Mouse (Mus musculus) stomach, embryonic 14.5 days (tissue): ENCODE results near the gene Dnah3. TPM values are rescaled to one million over a fixed set of nuclear protein-coding genes. Genes with fewer than 3 reads are reported as not detected.

Experiments used
- ATAC-seq: fragments of 200-750 bp; cut with Nextera tagmentation; 2 replicates; pipeline ENCODE4 v1.8.0; 2017; ENCODE audit warnings: low read depth, moderate TSS enrichment; ENCODE audit not compliant: insufficient number of reproducible peaks, insufficient read depth, low FRiP score
- H3K27ac ChIP-seq: fragments of 300-500 bp; sonication (generic); 2 replicates; pipeline ENCODE4 v1.5.1; 2014; ENCODE audit warnings: mild to moderate bottlenecking, low read length, moderate library complexity, mixed read lengths
- H3K27me3 ChIP-seq: fragments of 300-500 bp; sonication (generic); 2 replicates; pipeline ENCODE4 v1.6.1; 2014; ENCODE audit warnings: low read length, control low read depth, mixed read lengths; ENCODE audit not compliant: control insufficient read depth, insufficient read depth
- H3K36me3 ChIP-seq: fragments of 300-500 bp; sonication (generic); 2 replicates; pipeline ENCODE4 v1.6.1; 2014; ENCODE audit warnings: mild to moderate bottlenecking, control low read depth, low read length, moderate library complexity, mixed read lengths; ENCODE audit not compliant: control insufficient read depth, insufficient read depth
- H3K4me1 ChIP-seq: fragments of 300-500 bp; sonication (generic); 2 replicates; pipeline ENCODE4 v1.6.1; 2014; ENCODE audit warnings: low read length, control low read depth, mixed read lengths; ENCODE audit not compliant: control insufficient read depth, insufficient read depth
- H3K4me2 ChIP-seq: fragments of 300-500 bp; sonication (generic); replicated peaks from 2 replicates; pipeline ENCODE4 v1.6.1; 2014; ENCODE audit warnings: low read depth, low read length, control low read depth
- H3K4me3 ChIP-seq: fragments of 300-500 bp; sonication (generic); 2 replicates; pipeline ENCODE4 v1.5.1; 2014; ENCODE audit warnings: low read depth, low read length, control low read depth
- H3K9ac ChIP-seq: fragments of 300-500 bp; sonication (generic); replicated peaks from 2 replicates; pipeline ENCODE4 v1.6.1; 2014; ENCODE audit warnings: low read depth, mild to moderate bottlenecking, control low read depth, low read length, moderate library complexity, mixed read lengths
- H3K9me3 ChIP-seq: fragments of 300-500 bp; sonication (generic); 2 replicates; pipeline ENCODE4 v1.6.1; 2016; ENCODE audit warnings: low read depth, low read length, control low read depth; ENCODE audit not compliant: control insufficient read depth
- WGBS: fragments of 180-500 bp; shearing (Covaris S2); extraction: QIAGEN DNeasy Blood & Tissue Kit; methylation state at CpG from one replicate; pipeline ENCODE4 v1.1.7; 2014; 5-methylcytosine and 5-hydroxymethylcytosine counted together
- polyA plus RNA-seq: library from polyadenylated mRNA; unstranded; fragments of >200 nt; fragmentation: Nextera tagmentation; extraction: Ambion mirVana; gene quantifications from 2 replicates; pipeline ENCODE4 v1.2.1, GENCODE M21; 2014

The Dnah3 gene
- polyA plus RNA-seq, 1 experiment from 2014 or later, result 0.23 TPM

- ATAC-seq, result no peak
- Histone ChIP-seq H3K9ac (no peak overlapping the region), H3K27me3 (no peaks in the 10 kb centered on the region), H3K27ac (no peak overlapping the region), H3K9me3 (no peaks in the 10 kb centered on the region), H3K4me1 (0 out of 2 replicates have a peak, but pooled peaks cover 9% of the 10 kb centered on the region), H3K36me3 (no peaks in the 10 kb centered on the region), H3K4me3 (no peak overlapping the region), H3K4me2 (no peak overlapping the region)
- WGBS, result 92% methylated on average over 4 of the region's 4 CpGs
Observed at GRCm38 (mm10) chr7:119892742-119893141, 202.3 kb downstream of the Dnah3 start.

- no peak overlapping the region for H3K27ac ChIP-seq
- ATAC-seq, result no peak
- H3K4me2 ChIP-seq, result no peak overlapping the region
- no peaks in the 10 kb centered on the region for H3K27me3 ChIP-seq
- H3K9ac ChIP-seq, result no peak overlapping the region
- H3K36me3 ChIP-seq, result no peaks in the 10 kb centered on the region
- no peak overlapping the region for H3K4me3 ChIP-seq
- H3K9me3 ChIP-seq, result no peaks in the 10 kb centered on the region
- 83% methylated on average over 1 of the region's 1 CpGs for WGBS
- H3K4me1 ChIP-seq, result 0 out of 2 replicates have a peak, but pooled peaks cover 9% of the 10 kb centered on the region
Observed at GRCm38 (mm10) chr7:119892198-119892597, 202.9 kb downstream of the Dnah3 start.

GRCm38 (mm10) chr7:119887887-119888286, 207.2 kb downstream of the Dnah3 start:
- no peaks in the 10 kb centered on the region for H3K4me1 ChIP-seq
- no peak overlapping the region for H3K9ac ChIP-seq
- ATAC-seq, result no peak
- 82% methylated on average over 4 of the region's 4 CpGs for WGBS
- no peaks in the 10 kb centered on the region for H3K36me3 ChIP-seq
- no peak overlapping the region for H3K4me3 ChIP-seq
- no peaks in the 10 kb centered on the region for H3K9me3 ChIP-seq
- H3K4me2 ChIP-seq, result no peak overlapping the region
- H3K27ac ChIP-seq, result no peak overlapping the region
- H3K27me3 ChIP-seq, result no peaks in the 10 kb centered on the region

- no peak for ATAC-seq
- 86% methylated on average over 2 of the region's 2 CpGs for WGBS
- no peak overlapping the region for H3K4me3 ChIP-seq
- no peak overlapping the region for H3K4me2 ChIP-seq
- H3K27me3 ChIP-seq, result no peaks in the 10 kb centered on the region
- H3K27ac ChIP-seq, result no peak overlapping the region
- no peaks in the 10 kb centered on the region for H3K9me3 ChIP-seq
- H3K4me1 ChIP-seq, result no peaks in the 10 kb centered on the region
- no peaks in the 10 kb centered on the region for H3K36me3 ChIP-seq
- no peak overlapping the region for H3K9ac ChIP-seq
Observed at GRCm38 (mm10) chr7:119881229-119881628, 213.9 kb downstream of the Dnah3 start.

- no peak for ATAC-seq
- 87% methylated on average over 5 of the region's 5 CpGs for WGBS
- Histone ChIP-seq H3K4me2 (no peak overlapping the region), H3K27ac (no peak overlapping the region), H3K36me3 (no peaks in the 10 kb centered on the region), H3K9ac (no peak overlapping the region), H3K4me3 (no peak overlapping the region), H3K9me3 (no peaks in the 10 kb centered on the region), H3K4me1 (no peaks in the 10 kb centered on the region), H3K27me3 (no peaks in the 10 kb centered on the region)
Observed at GRCm38 (mm10) chr7:119880345-119880744, 214.7 kb downstream of the Dnah3 start.

- 92% methylated on average over 4 of the region's 4 CpGs for WGBS
- H3K9me3 ChIP-seq, result no peaks in the 10 kb centered on the region
- H3K4me2 ChIP-seq, result no peak overlapping the region
- no peaks in the 10 kb centered on the region for H3K27me3 ChIP-seq
- no peak overlapping the region for H3K4me3 ChIP-seq
- no peak overlapping the region for H3K9ac ChIP-seq
- H3K36me3 ChIP-seq, result no peaks in the 10 kb centered on the region
- no peak for ATAC-seq
- no peak overlapping the region for H3K27ac ChIP-seq
- no peaks in the 10 kb centered on the region for H3K4me1 ChIP-seq
Observed at GRCm38 (mm10) chr7:119879171-119879570, 215.9 kb downstream of the Dnah3 start.

GRCm38 (mm10) chr7:119875776-119876440, 219.2 kb downstream of the Dnah3 start:
- Histone ChIP-seq H3K27me3 (no peaks in the 10 kb centered on the region), H3K36me3 (no peaks in the 10 kb centered on the region), H3K4me3 (no peak overlapping the region), H3K4me1 (no peaks in the 10 kb centered on the region), H3K9ac (no peak overlapping the region), H3K4me2 (no peak overlapping the region), H3K9me3 (no peaks in the 10 kb centered on the region), H3K27ac (no peak overlapping the region)
- WGBS, result 30% methylated on average over 3 of the region's 3 CpGs
- ATAC-seq, result no peak

GRCm38 (mm10) chr7:119873050-119873449, 222.0 kb downstream of the Dnah3 start:
- 61% methylated on average over 2 of the region's 2 CpGs for WGBS
- no peak for ATAC-seq

More at GRCm38 (mm10) chr7:119873050-119873449, 222.0 kb downstream of the Dnah3 start:
- no peaks in the 10 kb centered on the region for H3K4me1 ChIP-seq
- H3K36me3 ChIP-seq, result no peaks in the 10 kb centered on the region
- no peaks in the 10 kb centered on the region for H3K9me3 ChIP-seq
- H3K4me3 ChIP-seq, result no peak overlapping the region
- no peaks in the 10 kb centered on the region for H3K27me3 ChIP-seq
- no peak overlapping the region for H3K27ac ChIP-seq
- H3K9ac ChIP-seq, result no peak overlapping the region
- H3K4me2 ChIP-seq, result no peak overlapping the region
